Mouse (Mus musculus) retina, postnatal 7 days (tissue): ENCODE results near the gene Ptcd3.
A peak's percentile ranks its signal among the peaks of the same experiment; 100 is the strongest.
"Not testable (repeated sequence)": the region's sequence is repeated elsewhere in the genome, so short reads cannot be mapped to it uniquely, and the experiment has no call there.

ENCODE experiments used
- DNase-seq: peaks from one replicate; pipeline ENCODE4 v3.0.0-alpha.2; 2012; ENCODE audit warnings: low read depth, low spot score

Ptcd3 gene

GRCm38 (mm10) chr6:71908481-71909381, at the start of gene Ptcd3, which contains the start of gene Polr1a:
Gene Ptcd3, minus strand, starts transcription at chr6:71908750.
Gene Polr1a, plus strand, starts transcription at chr6:71909053.
- peak; percentile 91 for DNase-seq

GRCm38 (mm10) chr6:71951192-71951591, 42.6 kb upstream of the Ptcd3 start:
- no peak for DNase-seq

- DNase-seq = no peak
Measured at GRCm38 (mm10) chr6:71950592-71950991, 42.0 kb upstream of the Ptcd3 start.

- no peak for DNase-seq
Measured at GRCm38 (mm10) chr6:71949721-71950120, 41.2 kb upstream of the Ptcd3 start.

- no peak for DNase-seq
Measured at GRCm38 (mm10) chr6:71946121-71946520, 37.6 kb upstream of the Ptcd3 start.

- DNase-seq = no peak
Measured at GRCm38 (mm10) chr6:71945101-71945500, 36.6 kb upstream of the Ptcd3 start.

- no peak for DNase-seq
Measured at GRCm38 (mm10) chr6:71940912-71941311, 32.4 kb upstream of the Ptcd3 start.

GRCm38 (mm10) chr6:71935737-71936136, 27.2 kb upstream of the Ptcd3 start:
- no peak for DNase-seq

- no peak for DNase-seq
Measured at GRCm38 (mm10) chr6:71934081-71934556, 25.6 kb upstream of the Ptcd3 start.

GRCm38 (mm10) chr6:71932347-71932746, 23.8 kb upstream of the Ptcd3 start:
- DNase-seq = no peak

GRCm38 (mm10) chr6:71930830-71931437, 22.4 kb upstream of the Ptcd3 start:
- no peak for DNase-seq

- no peak for DNase-seq
Measured at GRCm38 (mm10) chr6:71930053-71930452, 21.5 kb upstream of the Ptcd3 start.

GRCm38 (mm10) chr6:71927911-71928310, 19.4 kb upstream of the Ptcd3 start:
- DNase-seq = peak; percentile 53

- DNase-seq = not testable (repeated sequence)
Measured at GRCm38 (mm10) chr6:71925233-71925632, 16.7 kb upstream of the Ptcd3 start.

- no peak for DNase-seq
Measured at GRCm38 (mm10) chr6:71920752-71921151, 12.2 kb upstream of the Ptcd3 start.

GRCm38 (mm10) chr6:71911686-71912450, 3.3 kb upstream of the Ptcd3 start:
- DNase-seq = no peak

- DNase-seq = no peak
Measured at GRCm38 (mm10) chr6:71909840-71910239, 1.3 kb upstream of the Ptcd3 start.

GRCm38 (mm10) chr6:71909384-71909783, 834 bp upstream of the Ptcd3 start:
- DNase-seq = no peak

GRCm38 (mm10) chr6:71907702-71908235, 781 bp downstream of the Ptcd3 start:
- no peak for DNase-seq

- DNase-seq = no peak
Measured at GRCm38 (mm10) chr6:71893263-71893662, 15.3 kb downstream of the Ptcd3 start.

- DNase-seq = no peak
Measured at GRCm38 (mm10) chr6:71877965-71878760, 30.4 kb downstream of the Ptcd3 start.
